Mouse (Mus musculus) hindbrain, embryonic 11.5 days (tissue): ENCODE measurements around the gene Scarf1. TPM values are rescaled to one million over a fixed set of nuclear protein-coding genes. Genes with fewer than 3 reads are reported as not detected.

ENCODE experiments used
- ATAC-seq: fragments of 200-750 bp; cut with Nextera tagmentation; 2 replicates; pipeline ENCODE4 v1.8.0; 2017; ENCODE audit warnings: mild to moderate bottlenecking, moderate TSS enrichment, moderate library complexity; ENCODE audit not compliant: low FRiP score
- DNase-seq: peaks from one replicate; pipeline ENCODE4 v3.0.0-alpha.2; 2015; ENCODE audit warnings: low spot score
- H3K27ac ChIP-seq: fragments of 300-500 bp; sonication (generic); 2 replicates; pipeline ENCODE4 v1.5.1; 2014; ENCODE audit warnings: mild to moderate bottlenecking, low read depth, low read length
- H3K27me3 ChIP-seq: fragments of 300-500 bp; sonication (generic); 2 replicates; pipeline ENCODE4 v1.6.1; 2014; ENCODE audit warnings: mild to moderate bottlenecking, low read length, moderate library complexity, mixed read lengths; ENCODE audit not compliant: control insufficient read depth, insufficient read depth
- H3K36me3 ChIP-seq: fragments of 300-500 bp; sonication (generic); 2 replicates; pipeline ENCODE4 v1.6.1; 2014; ENCODE audit warnings: mild to moderate bottlenecking, low read length, moderate library complexity, mixed read lengths; ENCODE audit not compliant: control insufficient read depth, insufficient read depth
- H3K4me1 ChIP-seq: fragments of 300-500 bp; sonication (generic); replicated peaks from 2 replicates; pipeline ENCODE4 v1.6.1; 2014; ENCODE audit warnings: low read length, mixed read lengths; ENCODE audit not compliant: control insufficient read depth, insufficient read depth
- H3K4me2 ChIP-seq: fragments of 300-500 bp; sonication (generic); replicated peaks from 2 replicates; pipeline ENCODE4 v1.6.1; 2014; ENCODE audit warnings: mild to moderate bottlenecking, low read depth, low read length
- H3K4me3 ChIP-seq: fragments of 300-500 bp; sonication (generic); 2 replicates; pipeline ENCODE4 v1.5.1; 2014; ENCODE audit warnings: low read depth, low read length
- H3K9ac ChIP-seq: fragments of 300-500 bp; sonication (generic); 2 replicates; pipeline ENCODE4 v1.6.1; 2014; ENCODE audit warnings: low read depth, low read length
- H3K9me3 ChIP-seq: fragments of 300-500 bp; sonication (generic); 2 replicates; pipeline ENCODE4 v1.6.1; 2016; ENCODE audit warnings: low read length; ENCODE audit not compliant: control insufficient read depth
- WGBS: fragments of 180-500 bp; shearing (Covaris S2); extraction: QIAGEN DNeasy Blood & Tissue Kit; methylation state at CpG from one replicate; pipeline ENCODE4 v1.1.7; 2014; 5-methylcytosine and 5-hydroxymethylcytosine counted together
- polyA plus RNA-seq: library from polyadenylated mRNA; unstranded; fragments of >200 nt; fragmentation: Nextera tagmentation; extraction: Ambion mirVana; gene quantifications from 2 replicates; pipeline ENCODE4 v1.2.1, GENCODE M21; 2014

Scarf1 gene
- 3.4 and 4.0 TPM in 2 replicates for polyA plus RNA-seq

GRCm38 (mm10) chr11:75513336-75513735 is at the start of gene Scarf1:
Gene Scarf1 (plus strand): TSS chr11:75513540.
- Histone ChIP-seq H3K4me1 (peaks cover 4% of the 10 kb centered on the region; the same call in 1 of the 2 replicates), H3K27me3 (no peaks in the 10 kb centered on the region), H3K4me3 (no peak within 1 kb of the TSS), H3K9me3 (no peaks in the 10 kb centered on the region), H3K27ac (no peak within 1 kb of the TSS), H3K36me3 (peaks cover 5% of the 10 kb centered on the region), H3K4me2 (no peak within 1 kb of the TSS), H3K9ac (0 out of 2 replicates have a peak within 1 kb of the TSS, but pooled peaks have one; percentile 1)
- WGBS, result 47% methylated on average over 8 of the region's 8 CpGs
- ATAC-seq (no peak), DNase-seq (no peak)

- no peak overlapping the region for H3K27ac ChIP-seq
- no peaks in the 10 kb centered on the region for H3K36me3 ChIP-seq
- H3K4me3 ChIP-seq, result no peak overlapping the region
- peaks cover 10% of the 10 kb centered on the region for H3K4me1 ChIP-seq
- DNase-seq (no peak), ATAC-seq (no peak)
- H3K27me3 ChIP-seq, result no peaks in the 10 kb centered on the region
- H3K9me3 ChIP-seq, result no peaks in the 10 kb centered on the region
- H3K4me2 ChIP-seq, result no peak overlapping the region
- H3K9ac ChIP-seq, result no peak overlapping the region
- WGBS, result 64% methylated on average over 4 of the region's 4 CpGs
Observed at GRCm38 (mm10) chr11:75463624-75464023, 49.7 kb upstream of the Scarf1 start.

GRCm38 (mm10) chr11:75464417-75464816 is 48.9 kb upstream of the Scarf1 start:
- no peaks in the 10 kb centered on the region for H3K27me3 ChIP-seq
- no peak overlapping the region for H3K4me2 ChIP-seq
- H3K36me3 ChIP-seq, result no peaks in the 10 kb centered on the region
- peaks cover 10% of the 10 kb centered on the region for H3K4me1 ChIP-seq
- no peak overlapping the region for H3K9ac ChIP-seq
- DNase-seq (no peak), ATAC-seq (no peak)
- 90% methylated on average over 6 of the region's 6 CpGs for WGBS
- H3K4me3 ChIP-seq, result no peak overlapping the region
- H3K9me3 ChIP-seq, result no peaks in the 10 kb centered on the region
- H3K27ac ChIP-seq, result no peak overlapping the region

- WGBS, result 79% methylated on average over 6 of the region's 6 CpGs
- no peaks in the 10 kb centered on the region for H3K9me3 ChIP-seq
- no peak overlapping the region for H3K9ac ChIP-seq
- H3K4me3 ChIP-seq, result no peak overlapping the region
- DNase-seq, result no peak
- H3K36me3 ChIP-seq, result no peaks in the 10 kb centered on the region
- no peak overlapping the region for H3K27ac ChIP-seq
- no peak for ATAC-seq
- no peak overlapping the region for H3K4me2 ChIP-seq
- H3K4me1 ChIP-seq, result peaks cover 7% of the 10 kb centered on the region
- H3K27me3 ChIP-seq, result no peaks in the 10 kb centered on the region
Observed at GRCm38 (mm10) chr11:75465051-75465450, 48.3 kb upstream of the Scarf1 start.

GRCm38 (mm10) chr11:75466731-75467505 is 46.4 kb upstream of the Scarf1 start:
- no peak overlapping the region for H3K4me2 ChIP-seq
- H3K9me3 ChIP-seq, result no peaks in the 10 kb centered on the region
- no peaks in the 10 kb centered on the region for H3K36me3 ChIP-seq
- no peak overlapping the region for H3K27ac ChIP-seq
- H3K27me3 ChIP-seq, result no peaks in the 10 kb centered on the region
- ATAC-seq (no peak), DNase-seq (no peak)
- peaks cover 6% of the 10 kb centered on the region for H3K4me1 ChIP-seq
- H3K4me3 ChIP-seq, result no peak overlapping the region
- 93% methylated on average over 4 of the region's 4 CpGs for WGBS
- no peak overlapping the region for H3K9ac ChIP-seq

GRCm38 (mm10) chr11:75467512-75468215 is 45.7 kb upstream of the Scarf1 start:
- WGBS, result 17% methylated on average over 19 of the region's 19 CpGs

GRCm38 (mm10) chr11:75468410-75468809 is 44.9 kb upstream of the Scarf1 start:
- Histone ChIP-seq H3K9me3 (no peaks in the 10 kb centered on the region), H3K4me2 (peak overlapping the region; percentile 71), H3K4me1 (no peaks in the 10 kb centered on the region), H3K27me3 (no peaks in the 10 kb centered on the region), H3K27ac (no peak overlapping the region), H3K36me3 (no peaks in the 10 kb centered on the region), H3K9ac (peak overlapping the region; percentile 50), H3K4me3 (peak overlapping the region; percentile 31)
- DNase-seq (no peak), ATAC-seq (no peak)
- 68% methylated on average over 7 of the region's 7 CpGs for WGBS

More at GRCm38 (mm10) chr11:75467512-75468215, 45.7 kb upstream of the Scarf1 start:
- Histone ChIP-seq H3K36me3 (no peaks in the 10 kb centered on the region), H3K9ac (peak overlapping the region; percentile 50), H3K9me3 (no peaks in the 10 kb centered on the region), H3K27ac (no peak overlapping the region), H3K4me2 (peak overlapping the region; percentile 71), H3K4me1 (no peaks in the 10 kb centered on the region; the same call in 1 of the 2 replicates), H3K27me3 (no peaks in the 10 kb centered on the region), H3K4me3 (peak overlapping the region; percentile 31)
- DNase-seq, result peak; percentile 51
- ATAC-seq, result peak; percentile 76

- H3K4me3 ChIP-seq, result no peak overlapping the region
- no peak overlapping the region for H3K4me2 ChIP-seq
- no peak overlapping the region for H3K9ac ChIP-seq
- DNase-seq (no peak), ATAC-seq (no peak)
- H3K27ac ChIP-seq, result no peak overlapping the region
- H3K36me3 ChIP-seq, result no peaks in the 10 kb centered on the region
- H3K4me1 ChIP-seq, result no peaks in the 10 kb centered on the region
- 93% methylated on average over 4 of the region's 4 CpGs for WGBS
- H3K9me3 ChIP-seq, result no peaks in the 10 kb centered on the region
- no peaks in the 10 kb centered on the region for H3K27me3 ChIP-seq
Observed at GRCm38 (mm10) chr11:75469261-75469660, 44.1 kb upstream of the Scarf1 start.
